Mouse (Mus musculus) layer of hippocampus, postnatal 36 days (tissue): ENCODE results near the gene Dmrt1. TPM values are rescaled to one million over a fixed set of nuclear protein-coding genes. Genes with fewer than 3 reads are reported as not detected.
"Not testable (repeated sequence)": the region's sequence is repeated elsewhere in the genome, so short reads cannot be mapped to it uniquely, and the experiment has no call there.

Experiments used
- DNase-seq, 2 experiments: peaks; one replicate each; pipeline ENCODE4 v3.0.0; 2022
- total RNA-seq, 2 experiments: library from RNA; stranded (reverse); gene quantifications; 2 replicates each; pipeline ENCODE4 v1.2.3; 2021

The Dmrt1 gene
- not detected for total RNA-seq

DNA sequence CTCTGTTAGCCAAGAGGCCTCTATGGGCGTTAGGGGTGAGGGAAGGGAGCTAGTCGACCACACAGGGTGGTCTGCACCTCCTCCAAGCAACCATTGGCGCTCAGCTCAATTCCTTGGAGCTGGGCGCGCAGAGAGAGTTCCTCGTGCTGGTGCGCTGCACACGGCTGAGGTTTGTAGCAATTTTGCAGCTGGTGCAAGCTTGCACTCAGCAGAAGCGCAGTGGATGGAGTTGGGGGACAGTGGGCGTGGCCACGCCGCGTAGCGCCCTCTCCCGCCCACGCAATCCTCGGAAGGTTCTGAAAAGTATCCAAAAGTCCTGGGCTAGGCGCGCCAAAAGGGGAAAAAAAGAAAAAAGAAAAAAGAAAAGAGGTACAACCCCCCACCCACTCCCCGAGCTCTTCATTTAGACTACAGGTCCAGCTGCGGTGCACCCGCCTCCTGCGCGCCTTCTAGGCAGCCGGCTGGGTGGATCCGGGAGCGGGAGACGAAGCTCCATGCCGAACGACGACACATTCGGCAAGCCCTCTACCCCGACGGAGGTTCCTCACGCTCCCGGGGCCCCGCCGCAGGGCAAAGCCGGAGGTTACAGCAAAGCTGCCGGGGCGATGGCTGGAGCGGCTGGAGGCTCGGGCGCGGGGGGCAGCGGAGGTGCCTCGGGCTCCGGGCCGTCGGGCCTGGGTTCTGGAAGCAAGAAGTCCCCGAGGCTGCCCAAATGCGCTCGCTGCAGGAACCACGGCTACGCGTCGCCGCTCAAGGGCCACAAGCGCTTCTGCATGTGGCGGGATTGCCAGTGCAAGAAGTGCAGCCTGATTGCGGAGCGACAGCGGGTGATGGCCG is at the start of gene Dmrt1:
Dmrt1 (plus strand) TSS at position 259 of the 837 bp plus-strand sequence.
- DNase-seq = no peak

DNA sequence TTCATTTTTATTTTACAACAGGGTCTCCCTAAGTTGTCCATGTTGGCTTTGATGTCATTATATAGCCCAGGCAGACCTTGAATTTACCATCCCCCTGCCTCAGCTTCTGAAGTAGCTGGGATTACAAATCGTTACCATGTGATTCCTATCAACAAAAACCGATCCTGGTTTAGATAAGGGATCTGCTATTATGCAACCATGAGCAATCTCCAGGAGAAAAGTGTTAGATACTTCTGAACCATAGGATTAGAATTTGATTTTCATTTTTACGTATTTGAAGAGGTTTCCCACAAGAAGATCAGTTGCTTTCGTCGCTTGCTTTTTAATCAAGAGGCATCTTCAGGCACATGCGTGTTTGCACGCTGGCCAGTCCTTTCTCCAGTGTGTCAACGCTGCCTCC is 44.7 kb upstream of the Dmrt1 start:
- no peak for DNase-seq

DNA sequence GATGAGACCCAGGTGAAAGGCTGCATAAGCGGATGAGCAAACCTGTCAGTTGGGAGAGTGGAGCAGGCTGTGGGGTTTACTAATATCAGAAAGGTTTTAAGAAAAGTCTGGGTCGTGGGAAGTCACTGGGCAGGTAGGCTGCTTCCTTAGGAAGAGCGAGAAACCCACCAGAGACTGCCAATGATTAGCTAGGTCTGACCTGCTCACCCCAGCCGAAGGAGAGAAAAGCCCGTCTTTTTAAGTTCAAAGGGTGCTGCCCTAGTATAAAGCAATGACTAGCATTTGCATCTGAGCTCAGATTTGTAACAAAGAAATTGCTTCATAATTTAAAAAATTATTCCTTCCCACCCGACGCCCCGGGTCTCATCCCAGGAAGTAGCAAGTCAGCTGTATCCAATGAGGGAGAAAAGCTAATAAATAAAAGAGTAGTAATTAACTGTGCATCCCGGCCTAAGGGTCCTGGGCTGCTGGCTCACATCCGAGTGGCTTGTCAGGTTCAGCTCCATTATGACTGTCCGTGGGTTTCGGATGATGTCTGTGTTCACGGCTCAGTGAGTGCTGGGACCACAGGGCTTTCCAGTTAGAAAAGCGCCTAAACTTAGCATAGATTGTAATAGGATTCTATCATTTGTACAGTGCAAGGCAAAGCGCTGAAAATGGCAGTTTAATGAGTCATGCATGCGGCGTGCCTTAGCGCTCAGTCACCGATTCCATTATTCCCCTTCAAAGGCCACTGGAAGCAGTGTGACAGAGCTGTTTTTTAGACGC is 43.7 kb upstream of the Dmrt1 start:
- no peak for DNase-seq

DNA sequence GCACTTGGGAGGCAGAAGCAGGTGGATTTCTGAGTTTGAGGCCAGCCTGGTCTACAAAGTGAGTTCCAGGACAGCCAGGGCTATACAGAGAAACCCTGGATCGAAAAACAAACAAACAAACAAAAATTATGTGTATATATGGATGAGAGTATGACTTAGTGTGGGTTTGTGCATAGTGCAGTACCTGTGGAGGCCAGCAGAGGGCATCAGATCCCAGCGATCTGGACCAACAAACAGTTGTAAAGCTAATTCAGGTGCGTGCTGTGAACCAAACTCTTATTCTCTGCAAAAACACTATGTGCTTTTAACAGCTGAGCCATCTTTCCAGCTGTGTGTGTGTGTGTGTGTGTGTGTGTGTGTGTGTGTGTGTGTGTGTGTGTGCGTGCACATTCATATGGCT is 29.6 kb upstream of the Dmrt1 start:
- not testable (repeated sequence) for DNase-seq

DNA sequence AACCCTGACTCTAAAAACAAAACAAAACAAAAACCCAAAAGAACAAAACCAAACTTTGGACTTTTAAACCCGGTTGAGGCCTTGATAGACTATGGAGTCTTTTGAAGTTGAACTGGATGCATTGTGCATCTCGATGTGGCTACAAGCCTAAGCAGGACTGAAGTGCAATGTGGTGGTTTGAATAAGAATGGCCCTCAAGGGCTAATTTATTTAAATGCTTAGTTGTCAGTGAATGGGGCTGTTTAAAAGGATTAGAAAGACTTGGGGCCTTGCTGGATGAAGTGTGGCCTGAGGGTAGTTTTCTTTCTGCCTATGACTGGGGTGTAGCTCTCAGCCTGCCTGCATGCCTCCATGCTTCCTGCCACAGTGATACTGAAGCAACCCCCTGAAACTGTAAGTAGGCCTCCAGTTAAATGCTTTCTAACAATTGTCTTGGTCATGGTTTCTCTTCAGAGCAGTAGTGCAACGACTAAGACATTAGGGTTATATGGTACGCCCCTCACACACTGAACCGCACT is 26.2 kb upstream of the Dmrt1 start:
- no peak for DNase-seq

DNA sequence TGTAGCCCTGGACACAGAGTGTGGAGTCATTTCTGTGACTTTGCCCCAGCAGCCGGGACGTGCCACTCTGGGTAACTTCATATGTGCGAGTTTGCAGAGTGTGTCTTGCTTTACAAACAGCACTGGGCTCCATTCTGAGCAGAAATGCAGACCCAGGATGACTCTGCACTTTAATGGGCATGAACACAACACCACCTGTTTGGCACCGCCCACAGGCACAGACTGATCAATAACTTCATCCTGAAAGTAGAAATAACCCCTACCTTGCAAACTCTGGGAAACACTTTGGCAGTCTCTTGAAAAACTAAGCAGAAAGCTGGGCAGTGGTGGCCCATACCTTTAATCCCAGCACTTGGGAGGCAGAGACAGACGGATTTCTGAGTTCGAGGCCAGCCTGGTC is 24.6 kb upstream of the Dmrt1 start:
- DNase-seq = no peak

DNA sequence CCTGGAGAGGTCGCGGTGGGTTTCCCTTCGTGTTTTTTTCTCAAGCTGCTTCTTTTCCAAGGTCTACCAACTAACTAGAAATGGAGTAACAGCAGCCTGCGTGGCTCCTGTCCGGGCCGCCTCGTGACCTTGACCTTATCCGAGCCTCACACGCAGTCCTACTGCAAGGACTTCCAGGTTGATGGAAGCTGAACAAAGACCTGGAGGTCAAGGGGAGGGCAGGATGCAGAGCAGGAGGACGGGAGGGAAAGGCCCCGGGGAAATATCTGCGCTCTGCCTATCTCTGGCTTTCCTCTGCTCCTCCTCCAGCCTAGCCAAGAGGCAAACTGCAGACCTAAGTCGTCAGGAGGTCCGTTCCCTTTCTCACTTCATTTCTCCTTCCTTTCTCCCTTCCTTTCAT is 18.9 kb upstream of the Dmrt1 start:
- no peak for DNase-seq

DNA sequence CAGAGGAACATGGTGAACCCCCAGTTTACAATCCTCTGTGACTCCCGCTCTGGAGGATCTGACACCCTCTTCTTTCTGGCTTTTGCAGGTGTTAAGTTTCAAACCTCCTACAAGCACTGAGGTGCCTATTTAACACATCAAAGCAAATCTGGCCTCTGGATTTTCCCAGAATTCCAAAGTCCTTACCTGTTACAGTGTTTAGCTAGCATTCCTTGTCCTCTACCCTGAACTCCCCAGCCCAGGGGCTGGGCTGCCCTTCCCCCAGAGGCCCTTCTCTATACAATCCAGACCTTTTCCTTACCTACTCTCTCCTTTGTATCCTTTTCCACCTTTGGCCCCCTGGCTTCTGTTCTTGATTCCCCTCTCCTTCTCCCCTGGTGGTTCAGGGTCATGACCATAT is 18.1 kb upstream of the Dmrt1 start:
- DNase-seq = no peak

DNA sequence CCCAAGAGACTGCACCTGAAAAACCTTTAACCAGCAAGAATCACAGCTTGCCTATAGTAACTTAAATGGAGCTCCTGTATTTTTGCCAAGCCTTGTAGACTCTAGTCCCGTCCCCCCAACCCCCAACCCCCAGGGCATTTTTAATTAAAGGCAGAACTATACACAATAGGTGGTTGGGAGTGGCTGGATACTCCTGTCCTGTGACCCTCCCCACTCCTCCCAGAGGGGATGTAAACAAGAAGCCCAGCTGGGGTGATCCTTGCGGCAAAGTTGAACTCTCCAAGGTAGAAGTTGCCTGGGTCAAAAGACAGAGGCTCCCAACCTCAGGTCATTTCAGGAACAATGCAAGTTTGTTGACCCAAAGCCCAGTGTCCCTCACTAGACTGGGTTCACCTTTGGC is 16.9 kb upstream of the Dmrt1 start:
- no peak for DNase-seq

DNA sequence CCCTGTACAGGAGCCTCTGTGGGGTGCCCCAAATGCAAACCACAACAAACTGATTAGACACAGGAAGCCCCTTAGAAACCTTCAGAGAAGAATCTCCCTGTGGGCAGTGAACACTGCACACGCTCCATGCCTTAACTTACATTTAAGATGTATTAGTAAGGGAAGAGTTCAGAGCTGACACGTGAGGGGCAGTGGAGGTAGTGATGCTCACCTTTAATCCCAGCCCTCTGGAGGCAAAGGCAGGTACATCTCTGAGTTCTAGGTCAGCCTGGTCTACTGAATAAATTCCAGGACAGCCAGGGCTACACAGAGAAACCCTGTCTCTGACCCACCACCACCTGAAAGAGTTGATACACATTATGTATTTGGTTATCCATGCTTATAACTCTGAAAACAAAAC is 15.9 kb upstream of the Dmrt1 start:
- DNase-seq = no peak

DNA sequence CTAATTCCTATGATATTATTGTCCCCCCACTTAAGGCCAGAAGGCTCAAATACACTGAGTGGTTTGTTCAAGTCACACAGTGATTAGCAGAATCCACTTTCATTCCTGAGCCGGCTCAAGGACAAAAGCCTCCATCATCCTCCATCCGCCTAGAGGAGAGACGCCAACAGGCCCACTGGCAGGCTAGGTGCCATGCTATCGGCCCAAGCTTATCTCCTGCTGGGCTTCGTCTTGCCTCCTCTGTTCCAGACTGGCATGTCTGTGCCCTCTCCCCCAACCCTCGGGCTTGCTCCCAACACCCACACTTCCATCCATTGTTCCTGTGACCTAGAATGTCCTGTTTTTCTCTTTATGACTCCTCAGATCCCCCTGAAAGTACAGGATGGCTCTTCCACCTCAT is 8.0 kb upstream of the Dmrt1 start:
- DNase-seq = no peak

DNA sequence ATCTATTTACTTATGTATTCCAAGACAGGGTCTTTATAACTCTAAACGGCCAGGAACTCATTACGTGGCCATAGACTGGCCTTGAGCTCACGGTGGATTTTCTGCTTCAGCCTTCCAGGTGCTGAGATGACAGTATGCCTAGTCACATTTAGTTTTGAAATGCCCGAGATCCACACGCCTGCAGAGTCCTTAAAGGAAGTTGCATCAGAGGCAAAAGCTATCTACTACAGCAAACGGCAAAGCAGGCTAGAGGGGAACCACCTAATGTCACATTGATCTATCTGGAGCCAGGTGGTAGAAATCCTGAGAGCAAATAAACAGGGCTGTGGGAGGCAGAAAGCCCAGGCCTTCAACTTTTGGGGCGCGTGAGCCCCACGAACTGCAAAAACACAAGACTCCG is 540 bp upstream of the Dmrt1 start:
- no peak for DNase-seq

DNA sequence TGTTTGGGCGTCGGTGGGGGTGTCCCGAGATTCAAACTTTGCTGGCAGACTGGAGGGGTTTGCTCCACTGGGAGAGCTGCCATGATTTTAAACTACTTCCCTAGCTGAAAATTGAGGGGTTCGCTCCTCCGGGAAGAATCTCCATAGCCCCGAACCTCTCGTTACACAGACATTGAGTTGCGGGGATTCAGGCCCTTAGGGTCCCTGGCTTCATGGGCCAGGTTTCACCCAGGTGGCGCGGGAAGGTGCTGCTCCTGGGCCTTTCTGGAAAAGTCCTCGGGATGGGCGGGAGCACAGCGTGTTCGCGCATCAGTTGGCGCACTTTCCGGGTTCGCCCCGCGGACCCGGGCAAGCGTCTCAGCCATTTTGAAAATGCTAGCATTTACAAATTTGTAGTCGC is 1.2 kb downstream of the Dmrt1 start:
- no peak for DNase-seq

DNA sequence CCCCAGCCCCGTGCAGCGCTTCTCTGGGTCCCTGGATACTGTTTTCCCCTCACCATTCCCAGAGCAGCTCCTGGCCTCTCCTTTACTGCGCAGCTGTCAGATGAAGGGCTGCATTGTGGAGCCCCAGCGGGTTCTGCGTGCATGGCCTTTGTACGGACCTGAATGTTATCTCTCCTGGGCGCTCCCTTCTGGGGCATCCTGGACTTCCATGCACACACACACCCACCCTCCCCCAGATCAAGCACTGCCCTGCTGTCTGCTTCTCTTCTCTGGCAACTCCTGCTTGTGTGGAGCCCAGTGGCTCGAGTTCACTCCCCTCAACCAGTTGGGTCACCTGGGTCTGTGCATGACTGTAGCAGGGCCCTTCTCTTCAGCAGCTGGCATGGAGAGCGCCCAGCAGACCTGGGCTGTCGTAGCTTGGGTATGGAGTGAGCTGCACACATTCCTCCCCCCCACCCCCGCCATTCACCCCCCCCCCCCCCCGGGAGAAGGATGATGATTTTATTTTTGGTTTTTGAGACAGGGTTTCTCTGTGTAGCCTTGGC is 9.6 kb downstream of the Dmrt1 start:
- no peak for DNase-seq

DNA sequence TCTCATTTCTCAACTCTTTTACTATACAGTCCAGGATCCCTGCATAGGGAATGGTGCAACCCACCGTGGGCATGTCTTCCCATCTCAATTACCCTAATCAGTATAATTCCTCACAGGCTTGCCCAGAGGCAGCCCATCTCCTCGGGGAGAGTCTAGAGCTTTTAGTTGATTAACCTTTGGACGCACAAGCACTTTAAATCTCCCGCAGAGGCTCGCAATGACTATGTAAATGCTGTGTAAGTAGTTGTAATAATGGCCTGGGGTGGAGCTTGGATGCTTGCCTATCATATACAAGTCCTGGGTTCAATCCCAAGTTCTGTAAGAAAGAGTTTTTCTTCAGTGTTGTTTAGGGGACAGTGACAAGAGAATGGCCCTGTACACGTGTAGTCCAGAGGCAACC is 18.7 kb downstream of the Dmrt1 start:
- DNase-seq = no peak

DNA sequence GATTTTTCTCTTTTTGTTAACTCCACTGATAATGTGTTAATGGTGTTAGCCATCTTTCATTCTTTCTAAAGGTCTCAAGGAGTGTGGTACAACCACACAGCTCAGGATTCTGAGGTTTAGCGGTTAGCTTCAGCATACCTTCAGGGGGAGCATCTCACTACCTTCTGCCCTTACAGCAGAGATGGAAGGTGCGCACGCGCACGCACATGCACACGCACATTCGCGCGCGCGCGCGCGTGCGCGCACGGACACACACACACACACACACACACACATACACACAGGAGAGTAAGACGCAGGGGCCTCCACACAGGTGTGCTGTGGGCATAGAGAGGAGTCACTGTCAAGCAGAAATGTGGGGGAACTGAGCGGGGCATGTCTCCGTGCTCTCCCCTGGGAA is 20.3 kb downstream of the Dmrt1 start:
- no peak for DNase-seq

DNA sequence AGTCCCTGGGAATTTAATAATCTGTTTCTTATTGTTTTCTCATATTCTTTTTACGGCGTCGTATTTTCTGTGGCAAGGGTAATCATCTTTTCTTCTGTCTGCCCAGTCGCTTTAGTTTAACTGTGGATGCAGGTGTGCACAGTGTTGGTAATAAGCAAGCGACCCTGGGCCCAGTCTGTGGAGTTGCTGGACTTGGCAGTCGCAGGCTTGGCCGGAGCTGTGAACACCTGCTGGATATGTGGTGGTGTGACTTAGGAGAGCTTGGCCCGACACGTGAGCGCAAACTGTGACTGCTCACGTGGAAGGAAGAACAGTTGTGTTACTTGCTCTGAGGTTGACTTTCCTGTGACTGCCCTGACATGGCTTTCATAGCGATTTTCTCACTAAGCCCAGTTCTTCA is 24.3 kb downstream of the Dmrt1 start:
- no peak for DNase-seq

DNA sequence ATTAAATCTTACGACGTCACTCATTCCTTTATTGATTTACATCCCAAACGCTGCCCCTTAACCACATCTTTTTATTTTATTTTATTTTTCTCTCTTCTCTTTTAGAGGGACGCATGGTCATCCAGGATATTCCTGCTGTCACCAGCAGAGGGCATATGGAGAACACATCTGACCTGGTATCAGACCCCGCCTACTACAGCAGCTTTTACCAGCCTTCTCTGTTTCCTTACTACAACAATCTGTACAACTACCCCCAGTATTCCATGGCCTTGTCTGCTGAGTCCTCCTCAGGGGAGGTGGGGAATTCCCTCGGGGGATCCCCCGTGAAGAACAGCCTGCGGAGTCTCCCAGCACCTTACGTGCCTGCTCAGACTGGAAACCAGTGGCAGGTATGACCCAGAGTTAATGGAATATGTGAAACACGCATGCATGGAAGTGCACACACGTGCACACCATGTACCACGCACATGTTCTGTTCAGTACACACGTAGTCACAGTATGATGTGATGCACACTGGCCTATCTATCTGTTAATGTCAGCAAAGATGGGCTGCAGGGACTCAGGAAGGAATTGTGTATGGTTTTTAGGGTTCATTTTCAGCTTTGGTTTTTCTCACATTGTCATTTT is 40.4 kb downstream of the Dmrt1 start:
- peak; percentile 25 to 30 for DNase-seq

DNA sequence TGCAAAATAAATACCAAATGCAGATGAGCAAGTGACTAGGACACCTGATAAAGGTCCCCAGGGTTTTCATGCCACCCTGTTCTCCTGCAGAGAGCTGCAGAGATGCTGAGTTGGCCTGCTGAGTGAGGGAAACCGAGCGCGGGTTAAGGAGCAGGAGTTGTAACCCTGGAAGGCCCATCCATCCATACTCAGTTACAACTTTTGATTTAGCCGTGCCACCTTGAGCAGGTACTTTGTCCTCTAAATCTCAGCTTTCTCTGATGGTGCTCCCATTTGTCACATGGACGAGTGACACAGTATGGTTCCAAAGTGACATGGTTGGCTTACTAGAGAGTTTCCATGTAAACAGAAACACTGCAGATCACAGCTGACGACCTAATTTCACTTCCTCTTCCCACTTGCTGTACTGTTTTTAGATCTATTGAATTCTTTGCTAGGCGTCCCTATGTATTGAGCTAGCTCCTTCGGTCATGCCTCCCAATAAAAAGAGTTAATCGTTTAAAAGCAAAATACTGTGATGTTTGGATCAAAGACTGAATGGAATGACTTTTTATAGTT is 41.7 kb downstream of the Dmrt1 start:
- DNase-seq = no peak

DNA sequence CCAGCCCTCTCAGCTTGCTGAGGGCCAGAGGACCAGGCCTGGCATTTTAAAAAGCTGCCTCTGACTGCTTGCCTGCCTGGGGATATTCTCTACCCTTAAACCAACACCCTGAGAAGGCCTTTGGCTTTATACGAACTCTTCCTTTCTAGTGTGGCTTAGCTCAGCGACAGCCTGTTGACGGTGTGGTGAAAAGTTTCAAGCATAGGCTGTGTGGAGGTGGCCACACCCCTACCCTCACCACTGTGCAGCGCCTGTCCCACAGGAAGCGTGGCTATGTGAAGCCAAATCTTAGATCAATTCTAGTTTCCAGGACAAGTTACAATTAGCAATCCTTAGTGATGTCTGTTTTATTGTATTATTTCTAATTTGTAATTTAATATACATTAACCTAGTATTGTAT is 44.9 kb downstream of the Dmrt1 start:
- DNase-seq = no peak

DNA sequence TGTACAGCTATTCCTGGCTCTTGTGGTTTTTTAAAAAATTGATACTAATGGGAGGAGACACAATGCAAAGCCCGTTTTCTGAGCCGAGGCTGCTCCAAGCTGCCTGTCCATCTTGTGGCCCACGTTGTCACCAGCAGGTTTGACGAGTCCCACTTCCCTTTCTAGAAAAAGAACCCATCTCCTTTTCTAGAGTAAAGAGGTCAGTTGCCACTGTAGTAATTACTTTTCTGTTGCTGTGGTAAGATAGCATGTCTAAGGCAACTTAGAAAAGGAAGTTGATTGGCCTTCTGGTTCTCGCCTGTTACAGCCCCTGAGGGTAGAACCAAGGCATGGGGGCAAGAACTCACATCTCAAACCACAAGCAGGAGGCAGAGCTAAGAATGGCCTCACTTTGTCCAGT is 45.6 kb downstream of the Dmrt1 start:
- no peak for DNase-seq

DNA sequence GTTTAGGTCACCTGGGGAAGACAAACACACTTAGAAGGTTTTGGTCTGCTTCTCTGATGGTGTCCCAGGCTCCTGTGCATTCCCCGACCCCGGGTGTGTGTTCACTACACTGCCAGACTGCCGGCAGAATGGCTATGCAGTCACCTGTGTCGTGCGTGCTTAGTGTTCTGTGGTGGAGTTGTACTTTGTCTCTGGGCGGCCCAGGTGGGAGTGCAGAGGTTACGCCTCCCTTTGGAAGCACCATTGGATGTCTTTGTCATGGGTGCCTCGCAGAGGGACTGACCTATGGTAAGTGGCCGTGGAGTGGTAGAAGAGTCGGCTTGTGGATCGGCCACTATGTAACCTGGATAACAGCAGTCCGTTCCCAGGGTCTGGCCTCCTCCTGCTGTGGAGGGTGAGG is 59.0 kb downstream of the Dmrt1 start:
- DNase-seq = no peak

DNA sequence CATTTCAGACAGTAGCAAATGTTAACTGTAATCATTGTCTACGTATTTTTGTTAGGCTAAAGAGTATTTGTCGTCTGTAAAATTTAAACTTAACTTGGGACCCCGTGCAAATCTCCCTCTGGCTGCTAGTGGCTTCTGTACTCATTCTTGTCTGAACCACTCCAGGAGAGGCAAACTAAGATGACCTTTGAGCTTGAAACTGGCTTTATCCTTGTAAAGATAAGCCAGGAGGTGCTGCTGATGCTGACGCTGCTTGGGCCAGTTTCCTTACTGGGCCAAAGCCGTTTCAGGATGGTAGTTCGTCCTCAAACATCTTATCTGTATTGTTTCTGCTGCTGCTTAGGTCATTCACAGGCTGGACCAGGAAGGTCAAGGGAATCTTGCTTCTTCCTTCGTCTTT is 64.4 kb downstream of the Dmrt1 start:
- DNase-seq = no peak
